Mouse (Mus musculus): ENCODE measurements around the gene Hnrnpa3. TPM values are rescaled to one million over a fixed set of nuclear protein-coding genes. Genes with fewer than 3 reads are reported as not detected.

Hnrnpa3 gene
- 90.0 TPM for polyA plus RNA-seq (2017; shearing (Covaris generic))

DNA sequence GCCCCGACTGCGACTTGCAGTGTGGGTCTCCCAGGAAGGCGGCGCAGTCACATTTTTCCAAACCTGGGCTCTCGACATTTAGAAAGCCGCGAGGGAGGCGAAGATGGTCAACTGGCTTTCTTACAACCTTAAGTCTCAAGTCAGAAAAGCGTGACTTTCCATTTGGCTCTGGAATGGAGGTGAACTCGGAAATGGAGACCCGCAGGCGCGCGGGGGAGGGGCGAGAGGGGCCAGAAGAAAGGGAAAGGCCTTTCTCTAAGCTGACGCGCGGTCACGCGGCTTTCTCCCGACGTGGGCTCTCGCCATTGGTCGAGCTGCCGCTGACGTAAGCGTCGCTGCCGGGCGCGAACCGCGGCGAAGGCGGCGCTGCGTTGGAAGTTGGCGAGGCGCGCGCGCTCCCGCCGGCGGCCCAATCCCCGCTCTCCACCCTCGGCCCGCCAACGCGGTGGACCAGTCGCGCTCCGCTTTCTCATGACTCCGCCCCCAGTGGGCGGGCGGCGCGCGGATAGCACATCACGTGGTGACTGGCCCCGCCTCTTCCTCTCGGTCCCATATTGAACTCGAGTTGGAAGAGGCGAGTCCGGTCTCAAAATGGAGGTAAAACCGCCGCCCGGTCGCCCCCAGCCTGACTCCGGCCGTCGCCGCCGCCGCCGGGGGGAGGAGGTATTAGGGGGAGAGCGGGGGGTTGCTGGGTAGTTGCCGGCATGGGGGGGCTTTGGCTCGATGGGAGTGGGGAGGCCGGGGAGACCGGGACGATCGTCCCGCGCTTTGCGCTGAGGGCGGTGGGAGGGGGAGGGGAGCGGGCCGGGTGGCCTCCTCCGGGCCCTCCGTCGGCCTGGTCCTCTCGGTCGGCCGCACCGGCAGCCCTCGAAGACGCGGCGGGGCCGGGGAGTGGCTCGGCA lies at the start of gene Hnrnpa3:
Gene Hnrnpa3 (plus strand): TSS at position 535 of the 902 bp plus-strand sequence.

DNA sequence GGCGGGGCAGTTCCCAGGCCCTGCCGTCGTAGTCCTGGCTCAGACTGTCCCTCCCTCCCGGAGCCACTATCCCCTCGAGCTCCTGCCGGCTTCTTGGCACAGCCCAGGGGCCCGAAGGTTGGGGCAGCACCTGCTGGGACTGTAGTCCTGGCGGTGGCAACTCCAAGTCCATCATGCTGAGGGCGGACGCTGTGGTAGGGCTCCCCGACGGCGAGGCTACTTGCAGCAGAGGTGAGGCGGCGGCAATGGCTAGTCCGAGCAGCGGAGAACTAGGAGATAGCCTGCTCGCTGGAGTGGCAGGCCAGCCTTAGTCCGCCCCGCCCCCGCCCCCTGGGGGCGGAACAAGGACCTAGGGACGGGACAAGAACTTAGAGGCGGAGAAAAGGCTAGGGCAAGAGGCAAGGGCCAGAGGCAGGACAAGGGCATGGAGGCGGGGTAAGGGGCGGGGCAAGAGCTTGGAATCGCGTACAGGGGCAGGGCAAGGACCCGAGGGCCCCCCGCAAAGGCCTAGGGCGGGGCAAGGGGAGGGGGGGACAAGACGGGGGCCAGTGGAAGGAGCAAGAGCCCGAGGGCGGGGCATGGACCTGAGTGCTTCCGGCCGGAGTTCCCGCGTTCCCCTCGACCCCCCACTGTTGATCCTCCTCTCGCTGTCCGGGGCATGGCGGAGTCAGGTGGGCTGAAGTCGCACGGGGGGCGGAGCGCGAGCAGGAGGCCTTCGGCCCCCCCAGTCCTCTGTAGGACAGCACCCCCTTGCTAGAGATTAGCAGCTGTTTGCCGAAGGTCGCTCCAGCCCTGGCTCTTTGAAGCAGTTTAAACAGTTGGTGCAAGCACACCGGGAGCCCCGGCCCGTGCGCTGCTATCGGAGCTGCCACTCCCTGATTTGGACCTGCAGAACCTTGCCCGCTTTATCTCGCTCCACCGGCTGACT lies 45.4 kb downstream of the Hnrnpa3 start, which contains the start of gene Nfe2l2:
Gene Nfe2l2 (minus strand): TSS at position 408 of the 928 bp plus-strand sequence.

Other genes with a start within 250 kb of the Hnrnpa3 start
- gene Nfe2l2, start 45.4 kb downstream of the Hnrnpa3 start, polyA plus RNA-seq (2017; shearing (Covaris generic)), result 38.5 TPM
- gene Agps, start 172.9 kb downstream of the Hnrnpa3 start, polyA plus RNA-seq (2017; shearing (Covaris generic)), result 8.9 TPM

Data from activated CD4-positive, CD25-positive, alpha-beta regulatory T cell, adult 9 weeks (primary cell).